Mouse (Mus musculus) liver, postnatal 0 days (tissue): ENCODE results near the gene Slc25a44. TPM values are rescaled to one million over a fixed set of nuclear protein-coding genes. Genes with fewer than 3 reads are reported as not detected.
A peak's percentile ranks its signal among the peaks of the same experiment; 100 is the strongest.
"Not testable (repeated sequence)": the region's sequence is repeated elsewhere in the genome, so short reads cannot be mapped to it uniquely, and the experiment has no call there.

Source experiments
- ATAC-seq: fragments of 200-750 bp; cut with Nextera tagmentation; 2 replicates; pipeline ENCODE4 v1.8.0; 2017; ENCODE audit warnings: mild to moderate bottlenecking, moderate library complexity
- DNase-seq: peaks from one replicate; pipeline ENCODE4 v3.0.0-alpha.2; 2016
- H3K27ac ChIP-seq: fragments of 300-500 bp; sonication (generic); 2 replicates; pipeline ENCODE4 v1.5.1; 2014; ENCODE audit warnings: antibody characterized with exemption, moderate library complexity, mild to moderate bottlenecking, low read depth
- H3K27me3 ChIP-seq: fragments of 300-500 bp; sonication (generic); 2 replicates; pipeline ENCODE4 v1.6.1; 2014; ENCODE audit warnings: low read length, control low read depth, mixed read lengths; ENCODE audit not compliant: insufficient read depth
- H3K36me3 ChIP-seq: fragments of 300-500 bp; sonication (generic); replicated peaks from 2 replicates; pipeline ENCODE4 v1.6.1; 2014; ENCODE audit warnings: mild to moderate bottlenecking, control low read depth, low read length, moderate library complexity, mixed read lengths; ENCODE audit not compliant: insufficient read depth
- H3K4me1 ChIP-seq: fragments of 300-500 bp; sonication (generic); 2 replicates; pipeline ENCODE4 v1.6.1; 2014; ENCODE audit warnings: antibody characterized with exemption, mild to moderate bottlenecking, control low read depth; ENCODE audit not compliant: insufficient read depth
- H3K4me2 ChIP-seq: fragments of 300-500 bp; sonication (generic); 2 replicates; pipeline ENCODE4 v1.6.1; 2014; ENCODE audit warnings: low read depth, mild to moderate bottlenecking, low read length, moderate library complexity, mixed read lengths
- H3K4me3 ChIP-seq: fragments of 300-500 bp; sonication (generic); 2 replicates; pipeline ENCODE4 v1.5.1; 2014; ENCODE audit warnings: low read depth, low read length
- H3K9ac ChIP-seq: fragments of 300-500 bp; sonication (generic); replicated peaks from 2 replicates; pipeline ENCODE4 v1.6.1; 2014; ENCODE audit warnings: mild to moderate bottlenecking, moderate library complexity
- H3K9me3 ChIP-seq: fragments of 300-500 bp; sonication (generic); 2 replicates; pipeline ENCODE4 v1.6.1; 2016; ENCODE audit warnings: mild to moderate bottlenecking, control low read depth, low read length, mixed read lengths
- CTCF ChIP-seq: sonication (generic); IDR thresholded peaks from 2 replicates; pipeline ENCODE4 v1.5.1; 2016; ENCODE audit warnings: antibody characterized with exemption, low read depth
- EP300 ChIP-seq: IDR thresholded peaks from 2 replicates; pipeline ENCODE4 v1.6.1; 2016; ENCODE audit warnings: antibody characterized with exemption, low read depth, mild to moderate bottlenecking
- whole genome bisulfite sequencing: fragments of 180-500 bp; shearing (Covaris S2); extraction: QIAGEN DNeasy Blood & Tissue Kit; methylation state at CpG from one replicate; pipeline ENCODE4 v1.1.7; 2014; ENCODE audit not compliant: insufficient replicate concordance; 5-methylcytosine and 5-hydroxymethylcytosine counted together
- polyA plus RNA-seq: library from polyadenylated mRNA; unstranded; fragments of >200 nt; fragmentation: Nextera tagmentation; extraction: Ambion mirVana; gene quantifications from 2 replicates; pipeline ENCODE4 v1.2.1, GENCODE M21; 2015

The Slc25a44 gene
- polyA plus RNA-seq, 1 experiment from 2014 or later, result 9.0 TPM

DNA sequence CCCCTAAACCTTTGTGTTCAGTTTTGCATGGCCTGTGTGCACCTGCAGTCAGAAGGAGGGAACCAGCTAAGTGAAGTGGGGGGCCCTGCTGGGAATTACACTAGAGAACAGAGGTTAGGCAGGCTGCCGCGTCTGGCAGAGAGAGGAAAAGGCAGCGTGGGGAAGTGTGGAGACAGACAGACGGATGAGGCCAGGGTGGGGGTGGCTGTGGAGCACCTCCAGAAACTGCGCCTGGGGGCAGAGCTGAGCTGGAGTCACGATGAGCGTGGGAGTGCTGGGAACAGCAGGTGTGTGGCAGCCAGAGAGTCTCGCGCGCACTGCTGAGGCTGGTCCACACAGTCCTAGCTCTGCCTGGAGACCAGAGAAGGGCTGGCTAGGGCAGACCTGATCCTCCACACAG lies 10.6 kb upstream of the Slc25a44 start:
- Histone ChIP-seq H3K4me2 (no peak overlapping the region), H3K4me1 (peaks cover 9% of the 10 kb centered on the region), H3K36me3 (peaks cover 20% of the 10 kb centered on the region), H3K27me3 (no peaks in the 10 kb centered on the region), H3K27ac (no peak overlapping the region), H3K9me3 (no peaks in the 10 kb centered on the region), H3K4me3 (no peak overlapping the region), H3K9ac (no peak overlapping the region)
- WGBS, result 63% methylated on average over 10 of the region's 10 CpGs
- TF ChIP-seq CTCF (no peak), EP300 (no peak)
- DNase-seq (no peak), ATAC-seq (no peak)

DNA sequence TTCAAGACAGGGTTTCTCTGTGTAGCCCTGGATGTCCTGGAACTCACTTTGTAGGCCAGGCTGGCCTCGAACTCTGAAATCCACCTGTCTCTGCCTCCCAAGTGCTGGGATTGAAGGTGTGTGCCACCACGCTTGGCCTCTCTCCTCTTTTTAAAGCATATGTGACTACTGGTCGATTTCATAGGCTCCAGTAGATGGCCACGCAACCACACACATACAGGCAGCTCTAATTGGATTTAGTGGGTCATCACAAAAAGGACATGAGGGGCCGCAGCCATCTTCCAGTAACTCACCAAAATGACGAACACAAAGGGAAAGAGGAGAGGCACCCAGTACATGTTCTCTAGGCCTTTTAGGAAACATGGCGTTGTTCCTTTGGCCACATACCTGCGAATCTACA lies 3.7 kb upstream of the Slc25a44 start:
- WGBS, result 73% methylated on average over 8 of the region's 8 CpGs
- TF ChIP-seq CTCF, result peak; percentile 43
- ATAC-seq, result not testable (repeated sequence)

DNA sequence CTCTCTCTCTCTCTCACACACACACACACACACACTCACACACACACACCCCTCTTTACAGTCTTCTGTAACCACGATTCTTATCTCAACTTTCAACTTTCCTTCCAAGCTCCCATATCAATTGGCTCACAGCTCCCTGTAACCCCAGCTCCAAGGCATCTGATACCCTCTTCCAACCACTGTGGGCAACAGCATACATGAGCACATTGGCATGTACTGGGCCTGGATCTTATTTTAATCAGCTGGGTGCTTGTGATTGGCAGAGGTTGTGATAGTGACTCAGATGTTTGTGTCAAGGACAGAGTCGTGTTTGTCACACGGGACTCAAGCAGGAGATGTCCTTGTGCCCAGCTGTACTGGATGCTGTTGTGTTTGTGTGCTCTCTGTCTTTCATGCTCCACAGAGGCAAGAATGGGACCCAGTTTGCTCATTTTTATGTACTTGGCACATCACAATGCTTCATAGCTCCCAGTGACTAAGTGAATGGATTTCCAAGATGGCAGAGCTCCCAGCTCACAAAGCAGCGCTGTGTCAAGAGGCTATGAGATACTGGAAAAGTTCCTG lies 2.5 kb upstream of the Slc25a44 start:
- Histone ChIP-seq H3K36me3 (no peaks in the 10 kb centered on the region), H3K27me3 (no peaks in the 10 kb centered on the region), H3K9me3 (no peaks in the 10 kb centered on the region), H3K4me2 (no peak overlapping the region), H3K4me3 (no peak overlapping the region), H3K27ac (no peak overlapping the region), H3K4me1 (peaks cover 24% of the 10 kb centered on the region), H3K9ac (no peak overlapping the region)
- DNase-seq (no peak), ATAC-seq (no peak)
- 59% methylated on average over 4 of the region's 4 CpGs for WGBS
- TF ChIP-seq CTCF (no peak), EP300 (no peak)

More for the DNA sequence above, 3.7 kb upstream of the Slc25a44 start:
- H3K27me3 ChIP-seq, H3K27ac ChIP-seq, H3K9me3 ChIP-seq, H3K4me3 ChIP-seq, H3K4me2 ChIP-seq, DNase-seq, H3K9ac ChIP-seq, H3K36me3 ChIP-seq: not testable (repeated sequence)
- H3K4me1 ChIP-seq, result peaks cover 14% of the 10 kb centered on the region

DNA sequence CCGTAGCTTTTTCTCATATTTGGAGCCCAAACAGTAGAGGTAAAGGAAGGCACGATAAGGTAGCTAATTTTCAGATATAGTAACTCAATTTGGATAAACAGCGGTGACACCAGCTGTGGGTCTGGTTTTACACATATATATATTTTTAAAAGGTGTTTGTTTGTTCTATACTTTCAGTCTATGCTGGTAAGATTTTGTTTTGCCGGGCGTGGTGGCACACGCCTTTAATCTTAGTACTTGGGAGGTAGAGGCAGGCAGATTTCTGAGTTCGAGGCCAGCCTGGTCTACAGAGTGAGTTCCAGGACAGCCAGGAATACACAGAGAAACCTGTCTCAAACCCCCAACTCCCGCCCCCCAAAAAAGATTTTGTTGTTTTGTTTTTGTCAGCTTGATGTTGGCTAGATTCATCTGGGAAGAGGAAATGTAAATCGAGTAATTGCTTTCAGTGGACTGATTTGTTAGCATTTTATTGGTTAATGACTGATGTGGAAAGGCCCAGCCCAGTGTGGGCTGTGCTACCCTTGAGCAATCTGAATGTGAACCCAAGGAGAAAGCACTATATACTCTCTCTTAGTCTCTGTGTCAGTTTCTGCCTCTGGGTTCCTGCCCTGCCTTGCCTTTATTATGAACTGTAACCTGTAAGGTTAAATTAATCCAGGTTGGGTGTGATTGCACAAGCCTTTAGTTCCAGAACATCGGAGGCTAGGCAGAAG lies 925 bp upstream of the Slc25a44 start:
- 0 out of 2 replicates have a peak overlapping the region, but pooled peaks have one; percentile 34 for H3K27ac ChIP-seq
- H3K4me3 ChIP-seq, result 0 out of 2 replicates have a peak overlapping the region, but pooled peaks have one; percentile 70
- 74% methylated on average over 10 of the region's 10 CpGs for WGBS
- ATAC-seq (no peak), DNase-seq (no peak)
- H3K9ac ChIP-seq, result no peak overlapping the region
- H3K9me3 ChIP-seq, result no peaks in the 10 kb centered on the region
- peak overlapping the region; percentile 60; the same call in 1 of the 2 replicates for H3K4me2 ChIP-seq
- TF ChIP-seq EP300, result no peak
- TF ChIP-seq CTCF, result no peak
- no peaks in the 10 kb centered on the region for H3K27me3 ChIP-seq
- peaks cover 39% of the 10 kb centered on the region for H3K4me1 ChIP-seq
- peaks cover 4% of the 10 kb centered on the region for H3K36me3 ChIP-seq

DNA sequence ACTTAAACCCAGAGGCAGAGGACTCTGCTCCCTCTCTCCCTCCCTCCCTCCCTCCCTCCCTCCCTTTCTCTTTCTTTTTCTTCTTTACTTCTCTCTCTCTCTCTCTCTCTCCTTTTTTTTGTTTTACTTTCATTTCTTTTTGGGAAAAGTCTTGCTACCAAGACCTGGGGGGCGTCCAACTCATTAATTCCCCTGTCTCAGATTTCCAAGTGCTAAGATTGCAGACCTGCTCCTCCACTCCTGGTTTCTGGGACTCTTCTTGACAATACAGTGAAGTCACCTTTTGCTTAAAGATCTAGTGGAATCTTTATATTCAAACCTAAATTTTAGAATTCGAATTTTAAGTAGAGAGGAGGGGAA lies 371 bp upstream of the Slc25a44 start:
- DNase-seq, result no peak
- peak overlapping the region; percentile 70; the same call in 1 of the 2 replicates for H3K4me3 ChIP-seq
- H3K4me2 ChIP-seq, result peak overlapping the region; percentile 60
- no peak overlapping the region for H3K9ac ChIP-seq
- peaks cover 9% of the 10 kb centered on the region for H3K36me3 ChIP-seq
- ATAC-seq, result no peak
- H3K4me1 ChIP-seq, result peaks cover 40% of the 10 kb centered on the region
- no peaks in the 10 kb centered on the region for H3K9me3 ChIP-seq
- H3K27me3 ChIP-seq, result no peaks in the 10 kb centered on the region
- WGBS, result 12% methylated on average over 2 of the region's 2 CpGs
- TF ChIP-seq CTCF, result no peak
- TF ChIP-seq EP300, result no peak
- H3K27ac ChIP-seq, result peak overlapping the region; percentile 34; the same call in 1 of the 2 replicates

DNA sequence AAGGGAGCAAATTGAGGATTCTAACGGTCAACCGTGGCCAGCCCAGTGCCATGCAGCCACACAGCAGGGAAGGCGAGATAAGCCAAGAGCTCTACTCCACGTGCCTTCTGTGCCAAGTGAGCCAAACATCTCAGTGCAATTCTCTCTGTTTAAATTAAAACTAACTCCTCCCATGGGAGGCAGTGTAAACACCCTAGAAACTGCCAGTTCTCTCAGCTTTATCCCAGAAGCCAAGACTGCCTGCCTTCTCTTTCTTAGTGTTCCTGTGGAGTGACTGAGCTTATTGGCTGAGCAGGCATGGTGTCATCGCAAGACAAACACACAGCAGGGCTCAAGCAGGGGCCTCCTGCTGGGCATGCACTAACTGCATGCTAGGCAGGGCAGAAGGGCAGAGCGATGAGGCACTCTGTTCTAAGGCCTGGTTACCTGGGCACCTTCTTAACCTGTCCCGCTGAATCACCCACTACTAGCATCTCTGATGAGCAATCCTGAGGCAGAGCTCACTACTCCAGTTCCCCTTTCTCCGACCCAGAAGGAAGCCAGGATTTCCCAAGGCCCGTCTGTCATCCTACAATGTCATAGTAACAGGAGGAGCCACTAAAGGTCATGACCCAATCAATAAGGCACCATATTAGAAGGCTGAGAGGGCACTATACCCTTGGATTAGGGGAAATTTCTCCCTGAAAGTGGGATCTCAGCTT lies 2.8 kb downstream of the Slc25a44 start:
- peaks cover 30% of the 10 kb centered on the region for H3K36me3 ChIP-seq
- TF ChIP-seq CTCF (peak; percentile 47), EP300 (peak; percentile 70)
- WGBS, result 42% methylated on average over 9 of the region's 9 CpGs
- H3K9ac ChIP-seq, result peak overlapping the region; percentile 13; the same call in 1 of the 2 replicates
- ATAC-seq (peak; percentile 30), DNase-seq (peak; percentile 49)
- H3K4me3 ChIP-seq, result no peak overlapping the region
- H3K4me1 ChIP-seq, result peaks cover 35% of the 10 kb centered on the region
- no peaks in the 10 kb centered on the region for H3K9me3 ChIP-seq
- peak overlapping the region; percentile 6 for H3K4me2 ChIP-seq
- H3K27me3 ChIP-seq, result no peaks in the 10 kb centered on the region
- H3K27ac ChIP-seq, result peak overlapping the region; percentile 84
